Mouse (Mus musculus): ENCODE results near the gene Slc45a3. TPM values are rescaled to one million over a fixed set of nuclear protein-coding genes. Genes with fewer than 3 reads are reported as not detected.

The Slc45a3 gene
- 7.5 and 8.4 TPM in 2 replicates for polyA plus RNA-seq (2014; fragmentation: Nextera tagmentation; extraction: Ambion mirVana)

DNA sequence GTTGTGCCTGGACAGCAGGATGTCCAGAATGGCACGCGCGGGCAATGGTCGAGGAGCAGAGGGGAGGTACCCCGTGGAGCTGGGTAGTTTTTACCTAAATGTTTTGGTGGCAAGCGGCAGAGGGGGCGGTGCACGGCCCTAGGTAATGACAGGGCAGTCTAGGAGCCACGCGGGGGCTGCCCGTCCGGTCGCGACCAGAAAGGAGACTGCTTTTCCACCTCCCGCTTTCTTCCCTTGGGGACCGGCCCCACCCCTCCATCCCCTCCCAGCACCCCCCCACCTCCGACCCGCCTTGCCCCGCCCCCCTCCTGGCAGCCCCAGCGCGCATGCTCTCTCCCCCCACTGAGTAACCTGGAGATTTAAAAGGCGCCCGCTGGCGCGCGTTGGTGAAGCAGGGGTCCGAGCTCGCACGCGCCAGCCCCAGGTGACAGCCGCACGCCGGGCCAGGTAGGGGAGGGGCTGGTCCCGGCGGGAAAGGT lies at the start of gene Slc45a3:
Gene Slc45a3 (plus strand): TSS at position 362 of the 479 bp plus-strand sequence.
- Histone ChIP-seq H3K9ac (ENCODE audit: low read depth, low read length) (peak within 1 kb of the TSS; percentile 73), H3K27me3 (ENCODE audit: control insufficient read depth, insufficient read depth, low read length) (peaks cover 14% of the 10 kb centered on the region; the same call in 1 of the 2 replicates), H3K4me3 (ENCODE audit: low read depth, low read length) (peak within 1 kb of the TSS; percentile 92), H3K27ac (ENCODE audit: low read depth, low read length) (peak within 1 kb of the TSS; percentile 17; the same call in 1 of the 2 replicates), H3K4me2 (replicated peaks; ENCODE audit: low read depth, low read length) (peak within 1 kb of the TSS; percentile 99), H3K36me3 (ENCODE audit: control insufficient read depth, insufficient read depth, low read length) (no peaks in the 10 kb centered on the region), H3K9me3 (ENCODE audit: control insufficient read depth, low read length) (no peaks in the 10 kb centered on the region), H3K4me1 (replicated peaks; ENCODE audit: control insufficient read depth, insufficient read depth, low read length) (peaks cover 7% of the 10 kb centered on the region; the same call in 1 of the 2 replicates)
- WGBS = 0% methylated on average over 10 of the region's 35 CpGs
- ATAC-seq (ENCODE audit: low FRiP score) = peak; percentile 76
- DNase-seq (ENCODE audit: low spot score) = peak; percentile 56

DNA sequence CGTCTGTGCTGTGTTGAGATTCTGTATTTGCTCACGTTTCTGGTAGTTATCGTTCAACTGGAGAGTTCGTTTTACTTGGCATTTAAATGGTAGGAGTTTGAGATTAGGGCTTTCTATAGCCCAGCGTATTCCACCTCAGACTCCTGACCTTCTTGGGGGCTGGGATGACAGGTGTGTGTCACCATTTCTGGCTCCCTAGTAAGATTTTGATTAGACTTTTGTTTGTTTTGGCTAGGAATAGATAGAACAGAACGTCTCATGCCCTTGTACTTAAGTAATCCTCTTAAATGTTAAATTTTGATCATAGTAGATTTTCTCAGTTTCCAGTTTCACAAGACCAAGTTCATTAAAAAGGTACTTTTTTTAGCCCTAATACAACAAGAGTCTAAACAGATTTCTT lies 45.1 kb upstream of the Slc45a3 start:
- H3K36me3 ChIP-seq (ENCODE audit: control insufficient read depth, insufficient read depth, low read length) = peaks cover 6% of the 10 kb centered on the region; the same call in 1 of the 2 replicates
- H3K4me2 ChIP-seq (replicated peaks; ENCODE audit: low read depth, low read length) = no peak overlapping the region
- no peak overlapping the region for H3K9ac ChIP-seq (ENCODE audit: low read depth, low read length)
- no peak overlapping the region for H3K4me3 ChIP-seq (ENCODE audit: low read depth, low read length)
- ATAC-seq (ENCODE audit: low FRiP score) (no peak), DNase-seq (ENCODE audit: low spot score) (no peak)
- WGBS = 89% methylated on average over 6 of the region's 6 CpGs
- H3K9me3 ChIP-seq (ENCODE audit: control insufficient read depth, low read length) = no peaks in the 10 kb centered on the region
- no peaks in the 10 kb centered on the region for H3K4me1 ChIP-seq (replicated peaks; ENCODE audit: control insufficient read depth, insufficient read depth, low read length)
- no peak overlapping the region for H3K27ac ChIP-seq (ENCODE audit: low read depth, low read length)
- H3K27me3 ChIP-seq (ENCODE audit: control insufficient read depth, insufficient read depth, low read length) = no peaks in the 10 kb centered on the region

DNA sequence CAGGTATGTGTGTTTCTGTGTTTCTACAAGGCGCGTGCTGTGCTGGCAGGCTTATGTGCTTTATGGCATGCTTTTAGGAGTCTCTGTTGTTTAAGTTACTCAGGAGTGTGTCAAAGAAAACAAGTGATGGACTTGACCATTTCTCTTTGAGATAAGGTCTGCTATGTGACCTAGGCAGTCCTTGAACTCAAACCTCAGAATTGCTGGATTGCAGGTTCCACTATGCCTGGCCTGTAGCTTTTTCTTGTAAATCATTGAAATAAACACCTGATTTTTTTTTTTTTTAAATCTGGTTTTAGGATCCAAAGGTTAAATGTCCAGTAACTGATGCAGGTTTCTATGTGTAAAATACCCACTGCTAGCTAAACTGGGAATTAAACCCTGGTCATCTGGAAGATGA lies 43.7 kb upstream of the Slc45a3 start:
- H3K4me2 ChIP-seq (replicated peaks; ENCODE audit: low read depth, low read length) = no peak overlapping the region
- H3K9me3 ChIP-seq (ENCODE audit: control insufficient read depth, low read length) = no peaks in the 10 kb centered on the region
- WGBS = 98% methylated on average over 2 of the region's 2 CpGs
- DNase-seq (ENCODE audit: low spot score) = no peak
- no peak overlapping the region for H3K27ac ChIP-seq (ENCODE audit: low read depth, low read length)
- H3K4me3 ChIP-seq (ENCODE audit: low read depth, low read length) = no peak overlapping the region
- H3K27me3 ChIP-seq (ENCODE audit: control insufficient read depth, insufficient read depth, low read length) = no peaks in the 10 kb centered on the region
- H3K9ac ChIP-seq (ENCODE audit: low read depth, low read length) = no peak overlapping the region
- no peaks in the 10 kb centered on the region for H3K4me1 ChIP-seq (replicated peaks; ENCODE audit: control insufficient read depth, insufficient read depth, low read length)
- peaks cover 11% of the 10 kb centered on the region; the same call in 1 of the 2 replicates for H3K36me3 ChIP-seq (ENCODE audit: control insufficient read depth, insufficient read depth, low read length)
- ATAC-seq (ENCODE audit: low FRiP score) = no peak

DNA sequence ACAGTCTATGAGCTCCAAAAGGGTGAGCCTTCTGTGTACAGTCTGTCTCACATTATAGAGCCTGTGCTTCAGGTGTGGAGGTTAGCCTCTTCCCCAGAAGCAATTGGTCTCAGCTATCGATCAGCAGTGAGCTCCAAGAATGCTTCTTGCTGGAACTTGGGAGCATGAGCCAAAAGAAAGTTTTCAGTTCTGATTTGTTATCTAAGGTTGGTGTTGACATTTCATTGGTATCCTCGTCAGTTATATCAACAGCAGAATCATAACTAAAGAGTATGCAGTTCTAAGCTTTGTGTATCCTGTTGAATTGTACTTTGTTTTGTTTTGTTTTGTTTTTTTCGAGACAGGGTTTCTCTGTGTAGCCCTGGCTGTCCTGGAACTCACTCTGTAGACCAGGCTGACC lies 40.7 kb upstream of the Slc45a3 start:
- WGBS = 99% methylated on average over 3 of the region's 3 CpGs
- H3K9ac ChIP-seq (ENCODE audit: low read depth, low read length) = no peak overlapping the region
- no peak overlapping the region for H3K4me3 ChIP-seq (ENCODE audit: low read depth, low read length)
- H3K4me2 ChIP-seq (replicated peaks; ENCODE audit: low read depth, low read length) = no peak overlapping the region
- ATAC-seq (ENCODE audit: low FRiP score) (no peak), DNase-seq (ENCODE audit: low spot score) (no peak)
- H3K27me3 ChIP-seq (ENCODE audit: control insufficient read depth, insufficient read depth, low read length) = no peaks in the 10 kb centered on the region
- no peaks in the 10 kb centered on the region for H3K4me1 ChIP-seq (replicated peaks; ENCODE audit: control insufficient read depth, insufficient read depth, low read length)
- no peaks in the 10 kb centered on the region for H3K9me3 ChIP-seq (ENCODE audit: control insufficient read depth, low read length)
- no peak overlapping the region for H3K27ac ChIP-seq (ENCODE audit: low read depth, low read length)
- peaks cover 18% of the 10 kb centered on the region for H3K36me3 ChIP-seq (ENCODE audit: control insufficient read depth, insufficient read depth, low read length)

DNA sequence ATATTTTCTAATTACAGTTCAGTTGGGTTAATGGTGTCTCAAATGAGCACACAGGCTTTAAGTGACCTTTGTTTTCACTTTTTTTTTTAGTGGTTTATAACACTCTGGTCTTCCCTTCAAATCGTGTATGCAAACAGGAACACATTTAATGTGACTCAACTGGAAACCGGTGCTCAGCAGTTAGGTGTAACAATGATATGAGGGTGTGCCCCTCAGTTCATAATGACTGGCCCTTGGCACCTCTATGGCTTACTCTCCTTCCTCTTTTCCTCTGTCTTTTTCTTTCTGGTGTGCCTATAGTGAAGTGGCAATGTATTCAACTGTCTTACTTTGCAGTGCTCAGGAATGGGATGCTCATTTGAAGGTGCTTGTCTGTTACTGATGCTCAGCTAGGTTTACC lies 29.3 kb upstream of the Slc45a3 start:
- no peak overlapping the region for H3K9ac ChIP-seq (ENCODE audit: low read depth, low read length)
- no peak for ATAC-seq (ENCODE audit: low FRiP score)
- H3K9me3 ChIP-seq (ENCODE audit: control insufficient read depth, low read length) = no peaks in the 10 kb centered on the region
- DNase-seq (ENCODE audit: low spot score) = no peak
- H3K27ac ChIP-seq (ENCODE audit: low read depth, low read length) = no peak overlapping the region
- no peak overlapping the region for H3K4me3 ChIP-seq (ENCODE audit: low read depth, low read length)
- H3K4me1 ChIP-seq (replicated peaks; ENCODE audit: control insufficient read depth, insufficient read depth, low read length) = no peaks in the 10 kb centered on the region
- no peak overlapping the region for H3K4me2 ChIP-seq (replicated peaks; ENCODE audit: low read depth, low read length)
- H3K27me3 ChIP-seq (ENCODE audit: control insufficient read depth, insufficient read depth, low read length) = no peaks in the 10 kb centered on the region
- WGBS = 98% methylated on average over 2 of the region's 2 CpGs
- 0 out of 2 replicates have a peak, but pooled peaks cover 7% of the 10 kb centered on the region for H3K36me3 ChIP-seq (ENCODE audit: control insufficient read depth, insufficient read depth, low read length)

DNA sequence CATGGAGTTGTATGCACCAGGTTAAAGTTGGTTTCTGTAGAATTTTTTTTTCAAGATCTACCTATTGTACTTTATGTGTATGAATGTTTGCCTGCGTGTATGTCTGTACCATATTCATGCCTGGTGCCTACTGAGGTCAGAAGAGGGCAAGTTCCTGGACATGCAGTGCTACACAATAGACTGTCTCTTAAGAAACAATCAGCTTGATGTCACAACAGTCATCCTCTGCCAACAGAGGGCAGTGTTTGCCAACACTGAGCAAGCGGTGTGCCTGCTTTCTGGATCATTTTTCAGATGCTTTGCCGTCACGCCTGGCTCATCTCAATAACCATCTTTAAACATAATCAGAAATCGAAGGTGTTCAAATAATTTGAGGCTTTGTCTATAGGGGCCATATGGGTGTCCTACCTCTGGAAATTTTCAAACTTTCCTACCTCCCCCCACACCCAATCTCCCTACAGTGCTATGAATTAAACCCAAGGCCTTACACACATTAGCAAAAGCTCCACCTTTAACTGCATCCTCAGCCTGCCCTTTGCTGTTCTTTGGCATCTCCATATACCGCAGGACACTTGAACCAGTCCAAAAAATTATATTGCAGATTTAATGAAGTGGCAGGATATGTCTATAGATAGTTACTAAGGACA lies 25.0 kb upstream of the Slc45a3 start:
- Histone ChIP-seq H3K4me3 (ENCODE audit: low read depth, low read length) (no peak overlapping the region), H3K27me3 (ENCODE audit: control insufficient read depth, insufficient read depth, low read length) (no peaks in the 10 kb centered on the region), H3K9me3 (ENCODE audit: control insufficient read depth, low read length) (no peaks in the 10 kb centered on the region), H3K4me2 (replicated peaks; ENCODE audit: low read depth, low read length) (no peak overlapping the region), H3K36me3 (ENCODE audit: control insufficient read depth, insufficient read depth, low read length) (no peaks in the 10 kb centered on the region), H3K4me1 (replicated peaks; ENCODE audit: control insufficient read depth, insufficient read depth, low read length) (no peaks in the 10 kb centered on the region), H3K27ac (ENCODE audit: low read depth, low read length) (no peak overlapping the region), H3K9ac (ENCODE audit: low read depth, low read length) (no peak overlapping the region)
- 51% methylated on average over 6 of the region's 6 CpGs for WGBS
- DNase-seq (ENCODE audit: low spot score) = peak; percentile 79
- peak; percentile 35; the same call in 1 of the 2 replicates for ATAC-seq (ENCODE audit: low FRiP score)

DNA sequence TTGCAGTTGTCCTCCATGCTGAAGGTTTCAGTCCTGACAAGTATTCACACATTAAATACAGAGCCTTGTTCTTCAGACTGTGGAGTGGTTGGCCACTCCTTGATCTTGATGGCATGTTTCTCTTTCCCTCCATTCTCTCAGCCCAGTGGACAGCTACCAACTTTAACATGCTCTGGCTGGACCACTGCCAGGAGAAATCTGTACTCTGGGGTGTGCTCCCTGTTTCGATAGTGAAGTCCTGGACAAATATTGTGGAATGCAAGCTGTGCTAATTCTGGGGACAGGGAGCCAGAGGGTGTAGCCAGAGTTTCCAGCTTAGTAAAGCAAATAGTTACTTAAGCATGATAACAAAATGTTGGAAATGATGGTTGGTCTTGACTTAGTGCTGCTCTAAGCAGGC lies 24.0 kb upstream of the Slc45a3 start:
- Histone ChIP-seq H3K4me3 (ENCODE audit: low read depth, low read length) (no peak overlapping the region), H3K27me3 (ENCODE audit: control insufficient read depth, insufficient read depth, low read length) (no peaks in the 10 kb centered on the region), H3K4me2 (replicated peaks; ENCODE audit: low read depth, low read length) (no peak overlapping the region), H3K36me3 (ENCODE audit: control insufficient read depth, insufficient read depth, low read length) (no peaks in the 10 kb centered on the region), H3K27ac (ENCODE audit: low read depth, low read length) (no peak overlapping the region), H3K9me3 (ENCODE audit: control insufficient read depth, low read length) (no peaks in the 10 kb centered on the region), H3K4me1 (replicated peaks; ENCODE audit: control insufficient read depth, insufficient read depth, low read length) (no peaks in the 10 kb centered on the region), H3K9ac (ENCODE audit: low read depth, low read length) (no peak overlapping the region)
- DNase-seq (ENCODE audit: low spot score) (no peak), ATAC-seq (ENCODE audit: low FRiP score) (no peak)
- WGBS = 100% methylated on average over 1 of the region's 1 CpGs

DNA sequence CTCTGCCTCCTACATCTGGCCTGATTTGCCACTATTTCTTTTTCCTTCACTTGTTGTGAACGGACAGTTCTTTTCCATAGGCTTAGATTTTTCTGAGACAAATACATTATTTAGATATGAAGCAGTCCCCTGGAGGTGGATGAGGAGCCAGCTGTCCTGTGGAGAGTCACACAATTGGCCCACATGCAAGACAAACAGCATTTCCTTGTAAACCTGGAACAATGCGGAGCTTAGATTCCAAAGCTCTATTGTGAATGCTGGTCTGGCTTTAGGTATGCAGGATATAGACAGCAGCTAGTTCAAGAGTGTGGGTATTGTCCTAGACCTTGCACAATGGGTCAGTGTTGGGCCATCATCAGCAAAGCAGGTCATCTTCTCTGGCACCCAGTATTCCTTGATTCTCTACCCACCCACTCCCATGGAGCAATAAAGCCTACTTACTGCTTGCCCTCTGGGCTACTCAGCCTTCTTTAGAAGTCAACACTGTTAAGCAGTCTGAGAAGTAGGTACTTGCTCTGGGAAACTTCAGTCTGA lies 22.0 kb upstream of the Slc45a3 start:
- no peak overlapping the region for H3K4me3 ChIP-seq (ENCODE audit: low read depth, low read length)
- no peak overlapping the region for H3K4me2 ChIP-seq (replicated peaks; ENCODE audit: low read depth, low read length)
- no peak overlapping the region for H3K9ac ChIP-seq (ENCODE audit: low read depth, low read length)
- WGBS = 62% methylated on average over 2 of the region's 2 CpGs
- no peaks in the 10 kb centered on the region for H3K27me3 ChIP-seq (ENCODE audit: control insufficient read depth, insufficient read depth, low read length)
- H3K27ac ChIP-seq (ENCODE audit: low read depth, low read length) = no peak overlapping the region
- H3K9me3 ChIP-seq (ENCODE audit: control insufficient read depth, low read length) = no peaks in the 10 kb centered on the region
- ATAC-seq (ENCODE audit: low FRiP score) = no peak
- H3K36me3 ChIP-seq (ENCODE audit: control insufficient read depth, insufficient read depth, low read length) = no peaks in the 10 kb centered on the region
- H3K4me1 ChIP-seq (replicated peaks; ENCODE audit: control insufficient read depth, insufficient read depth, low read length) = no peaks in the 10 kb centered on the region
- DNase-seq (ENCODE audit: low spot score) = no peak

DNA sequence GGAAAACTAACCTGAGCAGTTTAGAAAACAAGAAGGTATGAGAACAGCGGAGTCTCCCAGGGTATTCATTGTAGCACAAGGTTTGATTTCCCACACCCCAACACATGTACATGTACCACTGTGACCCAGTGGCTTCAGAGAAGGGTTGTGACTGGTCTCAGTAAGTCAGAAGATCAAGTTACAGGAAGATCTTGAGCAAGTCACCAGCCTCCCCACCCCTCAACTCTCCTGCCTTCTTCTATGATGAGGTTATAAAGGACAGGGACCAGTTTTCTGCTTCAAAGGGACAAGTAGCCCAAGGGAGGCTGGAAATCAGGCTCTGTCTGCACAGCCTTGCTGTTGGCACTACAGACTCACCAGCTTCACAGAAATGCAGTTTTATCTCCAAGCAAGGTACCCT lies 21.3 kb upstream of the Slc45a3 start:
- Histone ChIP-seq H3K4me2 (replicated peaks; ENCODE audit: low read depth, low read length) (no peak overlapping the region), H3K27ac (ENCODE audit: low read depth, low read length) (no peak overlapping the region), H3K9ac (ENCODE audit: low read depth, low read length) (no peak overlapping the region), H3K4me3 (ENCODE audit: low read depth, low read length) (no peak overlapping the region), H3K36me3 (ENCODE audit: control insufficient read depth, insufficient read depth, low read length) (no peaks in the 10 kb centered on the region), H3K27me3 (ENCODE audit: control insufficient read depth, insufficient read depth, low read length) (no peaks in the 10 kb centered on the region), H3K9me3 (ENCODE audit: control insufficient read depth, low read length) (no peaks in the 10 kb centered on the region), H3K4me1 (replicated peaks; ENCODE audit: control insufficient read depth, insufficient read depth, low read length) (no peaks in the 10 kb centered on the region)
- DNase-seq (ENCODE audit: low spot score) (no peak), ATAC-seq (ENCODE audit: low FRiP score) (no peak)
- WGBS = 97% methylated on average over 1 of the region's 1 CpGs

Measured in hindbrain, embryonic 11.5 days (tissue).